Mouse (Mus musculus) urinary bladder, postnatal 36 days (tissue): ENCODE measurements around the gene Xpr1.

Experiments
- DNase-seq, 2 experiments: peaks; one replicate each; pipeline ENCODE4 v3.0.0; 2022; ENCODE audit warnings: low spot score in 2 of 2, mixed read lengths in 1 of 2

Xpr1 gene

GRCm38 (mm10) chr1:155407697-155408576 is 9.3 kb downstream of the Xpr1 start:
- DNase-seq: no peak

GRCm38 (mm10) chr1:155400056-155400455 is 17.2 kb downstream of the Xpr1 start:
- no peak for DNase-seq

- DNase-seq: no peak
These were observed 22.4 kb downstream of the Xpr1 start for GRCm38 (mm10) chr1:155394829-155395228.

GRCm38 (mm10) chr1:155394021-155394420 is 23.2 kb downstream of the Xpr1 start:
- DNase-seq: no peak

- no peak for DNase-seq
These were observed 24.4 kb downstream of the Xpr1 start for GRCm38 (mm10) chr1:155392825-155393224.

GRCm38 (mm10) chr1:155391537-155391936 is 25.7 kb downstream of the Xpr1 start:
- no peak for DNase-seq

GRCm38 (mm10) chr1:155388418-155388817 is 28.8 kb downstream of the Xpr1 start:
- DNase-seq: no peak

- DNase-seq: no peak
These were observed 30.7 kb downstream of the Xpr1 start for GRCm38 (mm10) chr1:155386551-155386950.

- no peak for DNase-seq
These were observed 33.6 kb downstream of the Xpr1 start for GRCm38 (mm10) chr1:155383319-155384302.

- no peak for DNase-seq
These were observed 35.3 kb downstream of the Xpr1 start for GRCm38 (mm10) chr1:155381931-155382330.

- no peak for DNase-seq
These were observed 37.9 kb downstream of the Xpr1 start for GRCm38 (mm10) chr1:155379289-155379688.

GRCm38 (mm10) chr1:155372821-155373220 is 44.4 kb downstream of the Xpr1 start:
- DNase-seq: no peak

- no peak for DNase-seq
These were observed 47.0 kb downstream of the Xpr1 start for GRCm38 (mm10) chr1:155370075-155370658.

- no peak for DNase-seq
These were observed 50.8 kb downstream of the Xpr1 start for GRCm38 (mm10) chr1:155366366-155366765.

GRCm38 (mm10) chr1:155361502-155362126 is 55.6 kb downstream of the Xpr1 start:
- no peak for DNase-seq

- DNase-seq: peak in 1 of 2 experiments; percentile 5
These were observed 64.1 kb downstream of the Xpr1 start for GRCm38 (mm10) chr1:155353096-155353495.

- no peak for DNase-seq
These were observed 65.7 kb downstream of the Xpr1 start for GRCm38 (mm10) chr1:155351527-155351926.

- no peak for DNase-seq
These were observed 68.7 kb downstream of the Xpr1 start for GRCm38 (mm10) chr1:155348491-155348890.

GRCm38 (mm10) chr1:155347339-155347738 is 69.9 kb downstream of the Xpr1 start:
- DNase-seq: no peak

GRCm38 (mm10) chr1:155344019-155344418 is 73.2 kb downstream of the Xpr1 start:
- DNase-seq: no peak

GRCm38 (mm10) chr1:155339622-155340021 is 77.6 kb downstream of the Xpr1 start:
- no peak for DNase-seq
